Mouse (Mus musculus) Patski (cell line): Measurements from ENCODE around the gene Gnptab. TPM values are rescaled to one million over a fixed set of nuclear protein-coding genes. Genes with fewer than 3 reads are reported as not detected.

ENCODE experiments used
- ATAC-seq: fragments of 100-300 bp; one replicate; pipeline ENCODE4 v1.8.0; 2021
- CTCF ChIA-PET: fragments of 350-600 bp; sonication (Branson Sonifier 250); formaldehyde crosslinking; loops from one replicate; lab custom pipeline; 2022; ENCODE audit warnings: inconsistent platforms; lab: Charles Lee
- POLR2A ChIA-PET: fragments of 350-600 bp; sonication (Branson Sonifier 250); formaldehyde crosslinking; loops from one replicate; lab custom pipeline; 2022; ENCODE audit warnings: antibody characterized with exemption, inconsistent platforms; lab: Charles Lee
- DNase-seq: peaks from one replicate; pipeline ENCODE4 v3.0.0-alpha.2; 2011; ENCODE audit warnings: low read depth, low spot score
- H3K27me3 ChIP-seq: fragments of 371-371 bp; one replicate; pipeline ENCODE4 v1.5.1; 2021
- CTCF ChIP-seq: fragments of 100-300 bp; IDR thresholded peaks from one replicate; pipeline ENCODE4 v1.5.1; 2021
- in situ Hi-C: fragments of 300-500 bp; cut with MboI; formaldehyde crosslinking; loops from 3 replicates; pipeline ENCODE4 v1.11.1; 2018; ENCODE audit warnings: low pct_unique_long_range_greater_than_20kb, mixed read lengths
- polyA plus RNA-seq: library from polyadenylated mRNA; unstranded; gene quantifications from one replicate; pipeline ENCODE4 v1.2.3, GENCODE M21; 2021

Gene Gnptab
- 26.3 TPM for polyA plus RNA-seq

- ChIA-PET POLR2A (interaction anchor here (0.8 kb wide), 1 partner anchor 47 kb away, joined by 3 read pairs; no protein-coding TSS in a partner anchor), CTCF (interaction anchor here (0.6 to 2.6 kb wide), 15 partner anchors 11 to 97 kb away, joined by 3 to 12 read pairs (median 4); no protein-coding TSS in a partner anchor)
- in situ Hi-C loops: loop anchor here (5.0 to 10.0 kb wide), 2 partner anchors 296 to 348 kb away; no protein-coding TSS in a partner anchor
- peak; percentile 99 for TF ChIP-seq CTCF
- no peak for DNase-seq
- peak; percentile 89 for ATAC-seq
- no peaks in the 10 kb centered on the region for H3K27me3 ChIP-seq
Measured at GRCm38 (mm10) chr10:88379013-88379885, at the start of gene Gnptab, which contains the start of gene Dram1. Gnptab (plus strand) TSS chr10:88379132. Dram1 (minus strand) TSS chr10:88379080.

- in situ Hi-C loops: no loop called here
- peak; percentile 38 for TF ChIP-seq CTCF
- POLR2A ChIA-PET: no interaction called here
- H3K27me3 ChIP-seq: no peaks in the 10 kb centered on the region
- DNase-seq (no peak), ATAC-seq (no peak)
- CTCF ChIA-PET: interaction anchor here (1.0 to 1.3 kb wide), 3 partner anchors 55 to 778 kb away, joined by 3 to 6 read pairs (median 4); no protein-coding TSS in a partner anchor
Measured at GRCm38 (mm10) chr10:88330695-88331094, 48.2 kb upstream of the Gnptab start.

- in situ Hi-C loops: no loop called here
- no peak for DNase-seq
- no peak for TF ChIP-seq CTCF
- CTCF ChIA-PET: no interaction called here
- POLR2A ChIA-PET: no interaction called here
- H3K27me3 ChIP-seq: no peaks in the 10 kb centered on the region
- no peak for ATAC-seq
Measured at GRCm38 (mm10) chr10:88340660-88341059, 38.3 kb upstream of the Gnptab start.

GRCm38 (mm10) chr10:88341368-88341767 is 37.6 kb upstream of the Gnptab start:
- in situ Hi-C loops: no loop called here
- ATAC-seq (no peak), DNase-seq (no peak)
- ChIA-PET POLR2A (no interaction called here), CTCF (no interaction called here)
- H3K27me3 ChIP-seq: no peaks in the 10 kb centered on the region
- TF ChIP-seq CTCF: no peak

DNA sequence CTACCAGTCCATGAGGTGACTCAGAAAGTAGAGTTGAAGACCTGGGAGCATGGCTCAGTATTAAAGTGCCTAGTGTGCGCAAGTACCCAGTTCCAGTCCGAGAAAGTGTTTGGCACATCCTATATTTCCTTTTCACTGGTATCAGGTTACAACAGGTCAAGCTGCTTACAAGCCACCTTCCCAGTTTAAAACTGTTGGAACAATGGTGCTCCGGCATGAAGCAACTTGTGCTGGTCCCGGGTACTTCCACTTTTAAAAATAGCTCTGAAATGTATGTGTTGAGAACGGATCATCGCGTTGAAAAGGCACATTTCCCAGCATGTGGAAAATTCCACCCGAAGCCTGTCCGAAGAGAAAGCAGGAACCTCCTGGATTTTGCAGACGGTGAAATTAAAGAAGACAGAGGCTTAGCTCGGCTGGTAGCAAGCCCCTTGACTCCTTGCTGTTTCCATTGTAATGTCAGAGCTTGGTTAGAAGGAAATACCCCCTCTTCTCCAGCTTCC is 33.0 kb upstream of the Gnptab start:
- ATAC-seq: no peak
- CTCF ChIA-PET: interaction anchor here (1.0 kb wide), 1 partner anchor 9 kb away, joined by 4 read pairs; no protein-coding TSS in a partner anchor
- in situ Hi-C loops: no loop called here
- POLR2A ChIA-PET: no interaction called here
- no peak for TF ChIP-seq CTCF
- no peaks in the 10 kb centered on the region for H3K27me3 ChIP-seq
- no peak for DNase-seq

- no peak for DNase-seq
- ChIA-PET CTCF (no interaction called here), POLR2A (no interaction called here)
- H3K27me3 ChIP-seq: no peaks in the 10 kb centered on the region
- TF ChIP-seq CTCF: no peak
- ATAC-seq: no peak
- in situ Hi-C loops: no loop called here
Measured at GRCm38 (mm10) chr10:88346454-88347245, 32.3 kb upstream of the Gnptab start.

GRCm38 (mm10) chr10:88349800-88350199 is 29.1 kb upstream of the Gnptab start:
- no peak for TF ChIP-seq CTCF
- ChIA-PET POLR2A (no interaction called here), CTCF (no interaction called here)
- ATAC-seq (no peak), DNase-seq (no peak)
- no peaks in the 10 kb centered on the region for H3K27me3 ChIP-seq
- in situ Hi-C loops: loop anchor here (25.0 kb wide), 1 partner anchor 638 kb away; no protein-coding TSS in a partner anchor

DNA sequence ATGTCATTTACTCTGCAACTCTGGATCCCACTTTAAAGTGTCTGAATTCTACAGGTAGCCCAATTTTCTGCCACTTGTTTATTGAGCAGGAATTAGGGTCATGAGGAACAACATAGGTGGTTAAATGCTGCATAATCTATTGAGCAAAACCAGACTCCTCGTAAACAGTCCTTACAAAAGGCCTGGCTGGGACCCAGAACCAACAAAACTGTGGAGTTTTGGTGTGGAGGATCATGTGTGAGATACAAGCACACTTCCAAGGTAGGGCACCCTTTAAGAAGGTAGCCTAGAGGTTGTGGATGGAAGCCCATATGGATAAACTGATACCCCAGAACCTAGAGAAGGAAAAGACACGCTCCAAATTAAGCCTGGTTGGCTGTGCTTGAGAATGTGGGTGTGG is 28.2 kb upstream of the Gnptab start:
- no peaks in the 10 kb centered on the region for H3K27me3 ChIP-seq
- ATAC-seq (no peak), DNase-seq (no peak)
- no peak for TF ChIP-seq CTCF
- POLR2A ChIA-PET: no interaction called here
- CTCF ChIA-PET: interaction anchor here (1.3 kb wide), 1 partner anchor 814 kb away, joined by 3 read pairs; no protein-coding TSS in a partner anchor
- in situ Hi-C loops: loop anchor here (25.0 kb wide), 1 partner anchor 637 kb away; no protein-coding TSS in a partner anchor

- TF ChIP-seq CTCF: no peak
- POLR2A ChIA-PET: no interaction called here
- H3K27me3 ChIP-seq: no peaks in the 10 kb centered on the region
- DNase-seq: no peak
- in situ Hi-C loops: loop anchor here (25.0 kb wide), 1 partner anchor 636 kb away; no protein-coding TSS in a partner anchor
- no peak for ATAC-seq
- CTCF ChIA-PET: interaction anchor here (1.3 kb wide), 1 partner anchor 815 kb away, joined by 3 read pairs; no protein-coding TSS in a partner anchor
Measured at GRCm38 (mm10) chr10:88351411-88352103, 27.4 kb upstream of the Gnptab start.
